Mouse (Mus musculus) liver, postnatal 0 days (tissue): ENCODE measurements around the gene Ifi206.

Source experiments
- CTCF ChIP-seq: sonication (generic); IDR thresholded peaks from 2 replicates; pipeline ENCODE4 v1.5.1; 2016; ENCODE audit warnings: antibody characterized with exemption, low read depth
- EP300 ChIP-seq: IDR thresholded peaks from 2 replicates; pipeline ENCODE4 v1.6.1; 2016; ENCODE audit warnings: antibody characterized with exemption, low read depth, mild to moderate bottlenecking

GRCm38 (mm10) chr1:173418516-173418915 is 72.3 kb downstream of the Ifi206 start:
- TF ChIP-seq CTCF = no peak
- TF ChIP-seq EP300 = no peak
